Mouse (Mus musculus) liver, embryonic 15.5 days (tissue): Measurements from ENCODE around the gene Rab11fip3. TPM values are rescaled to one million over a fixed set of nuclear protein-coding genes. Genes with fewer than 3 reads are reported as not detected.

Experiments
- ATAC-seq: fragments of 200-750 bp; cut with Nextera tagmentation; 2 replicates; pipeline ENCODE4 v1.8.0; 2017; ENCODE audit warnings: moderate number of reproducible peaks, mild to moderate bottlenecking, moderate library complexity; ENCODE audit not compliant: insufficient read depth
- H3K27ac ChIP-seq: fragments of 300-500 bp; sonication (generic); replicated peaks from 2 replicates; pipeline ENCODE4 v1.5.1; 2015; ENCODE audit warnings: mild to moderate bottlenecking, inconsistent platforms
- H3K27me3 ChIP-seq: fragments of 300-500 bp; sonication (generic); 2 replicates; pipeline ENCODE4 v1.6.1; 2015; ENCODE audit warnings: mild to moderate bottlenecking, inconsistent platforms
- H3K36me3 ChIP-seq: fragments of 300-500 bp; sonication (generic); replicated peaks from 2 replicates; pipeline ENCODE4 v1.6.1; 2015; ENCODE audit warnings: moderate library complexity, mild to moderate bottlenecking, inconsistent platforms
- H3K4me1 ChIP-seq: fragments of 300-500 bp; sonication (generic); replicated peaks from 2 replicates; pipeline ENCODE4 v1.6.1; 2015; ENCODE audit warnings: inconsistent platforms
- H3K4me2 ChIP-seq: fragments of 300-500 bp; sonication (generic); 2 replicates; pipeline ENCODE4 v1.6.1; 2015; ENCODE audit warnings: moderate library complexity, mild to moderate bottlenecking, inconsistent platforms
- H3K4me3 ChIP-seq: fragments of 300-500 bp; sonication (generic); replicated peaks from 2 replicates; pipeline ENCODE4 v1.5.1; 2015; ENCODE audit warnings: mild to moderate bottlenecking, inconsistent platforms
- H3K9ac ChIP-seq: fragments of 300-500 bp; sonication (generic); 2 replicates; pipeline ENCODE4 v1.6.1; 2015; ENCODE audit warnings: moderate library complexity, mild to moderate bottlenecking, inconsistent platforms
- H3K9me3 ChIP-seq: fragments of 300-500 bp; sonication (generic); replicated peaks from 2 replicates; pipeline ENCODE4 v1.6.1; 2016; ENCODE audit warnings: inconsistent platforms
- WGBS: fragments of 180-500 bp; shearing (Covaris S2); methylation state at CpG from one replicate; pipeline ENCODE4 v1.1.7; 2015; ENCODE audit warnings: mixed read lengths; ENCODE audit not compliant: insufficient replicate concordance; 5-methylcytosine and 5-hydroxymethylcytosine counted together
- polyA plus RNA-seq: library from polyadenylated mRNA; unstranded; fragments of >200 nt; fragmentation: Nextera tagmentation; extraction: Ambion mirVana; gene quantifications from 2 replicates; pipeline ENCODE4 v1.2.1, GENCODE M21; 2015

Rab11fip3 gene
- polyA plus RNA-seq, 1 experiment from 2014 or later = 2.1 TPM

DNA sequence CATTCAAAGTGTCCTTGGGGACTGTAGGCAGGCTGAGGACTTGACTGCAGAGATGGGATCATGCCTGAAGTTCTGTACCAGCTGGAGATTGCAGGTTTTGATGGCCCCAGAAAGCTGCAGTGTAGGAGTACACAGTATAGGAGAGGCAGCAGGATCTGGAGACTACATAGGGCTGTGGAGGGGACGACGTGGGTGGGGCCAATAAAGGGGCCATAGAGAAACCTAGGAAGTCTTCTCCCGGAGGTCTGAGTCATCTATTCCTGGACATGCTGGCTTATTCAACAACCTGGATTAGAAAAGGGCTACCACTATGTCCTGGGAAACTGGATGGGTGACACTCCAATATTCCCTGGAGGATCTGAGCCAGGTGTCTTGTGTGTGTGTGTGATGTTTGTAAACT is 113.6 kb downstream of the Rab11fip3 start:
- whole genome bisulfite sequencing = 59% methylated on average over 3 of the region's 3 CpGs
- peaks cover 29% of the 10 kb centered on the region for H3K36me3 ChIP-seq
- H3K27me3 ChIP-seq = peaks cover 39% of the 10 kb centered on the region
- ATAC-seq = no peak
- H3K4me2 ChIP-seq = no peak overlapping the region
- H3K27ac ChIP-seq = no peak overlapping the region
- H3K9me3 ChIP-seq = no peaks in the 10 kb centered on the region
- no peak overlapping the region for H3K4me3 ChIP-seq
- H3K4me1 ChIP-seq = peaks cover 41% of the 10 kb centered on the region
- H3K9ac ChIP-seq = no peak overlapping the region

GRCm38 (mm10) chr17:25954671-25955070 is 114.7 kb downstream of the Rab11fip3 start:
- Histone ChIP-seq H3K36me3 (peaks cover 19% of the 10 kb centered on the region), H3K9ac (no peak overlapping the region), H3K4me1 (peaks cover 40% of the 10 kb centered on the region), H3K27ac (no peak overlapping the region), H3K4me2 (no peak overlapping the region), H3K27me3 (peaks cover 50% of the 10 kb centered on the region), H3K9me3 (no peaks in the 10 kb centered on the region), H3K4me3 (no peak overlapping the region)
- ATAC-seq = no peak
- WGBS = 71% methylated on average over 2 of the region's 2 CpGs

DNA sequence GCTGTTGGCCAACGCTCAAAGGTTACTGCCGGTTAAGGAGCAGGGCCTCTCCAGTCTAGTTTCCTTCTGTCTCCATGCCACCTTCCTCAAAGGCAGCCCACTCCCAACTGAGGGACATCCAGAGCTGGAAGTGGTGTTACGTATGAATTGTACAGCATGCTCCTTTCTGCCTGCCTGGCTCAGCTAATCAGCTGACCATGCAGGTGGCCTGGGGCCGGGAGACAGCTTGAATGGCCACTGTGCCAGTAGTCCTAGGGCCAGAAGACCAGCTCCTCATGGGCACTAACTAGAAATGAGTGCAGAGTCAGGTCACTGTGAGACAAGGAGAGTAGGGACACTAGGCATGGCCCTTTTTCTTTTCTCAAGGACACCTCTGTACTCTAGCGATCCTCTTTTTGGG is 116.2 kb downstream of the Rab11fip3 start:
- H3K9me3 ChIP-seq = no peaks in the 10 kb centered on the region
- H3K4me2 ChIP-seq = no peak overlapping the region
- peaks cover 59% of the 10 kb centered on the region for H3K27me3 ChIP-seq
- peaks cover 4% of the 10 kb centered on the region; the same call in 1 of the 2 replicates for H3K36me3 ChIP-seq
- WGBS = 75% methylated on average over 5 of the region's 5 CpGs
- peaks cover 39% of the 10 kb centered on the region for H3K4me1 ChIP-seq
- no peak for ATAC-seq
- no peak overlapping the region for H3K4me3 ChIP-seq
- H3K27ac ChIP-seq = no peak overlapping the region
- no peak overlapping the region for H3K9ac ChIP-seq

- no peaks in the 10 kb centered on the region for H3K9me3 ChIP-seq
Measured at GRCm38 (mm10) chr17:25951803-25952623, 117.3 kb downstream of the Rab11fip3 start, which contains the start of gene A930017K11Rik. TSS of gene A930017K11Rik (minus strand) at chr17:25952565.

DNA sequence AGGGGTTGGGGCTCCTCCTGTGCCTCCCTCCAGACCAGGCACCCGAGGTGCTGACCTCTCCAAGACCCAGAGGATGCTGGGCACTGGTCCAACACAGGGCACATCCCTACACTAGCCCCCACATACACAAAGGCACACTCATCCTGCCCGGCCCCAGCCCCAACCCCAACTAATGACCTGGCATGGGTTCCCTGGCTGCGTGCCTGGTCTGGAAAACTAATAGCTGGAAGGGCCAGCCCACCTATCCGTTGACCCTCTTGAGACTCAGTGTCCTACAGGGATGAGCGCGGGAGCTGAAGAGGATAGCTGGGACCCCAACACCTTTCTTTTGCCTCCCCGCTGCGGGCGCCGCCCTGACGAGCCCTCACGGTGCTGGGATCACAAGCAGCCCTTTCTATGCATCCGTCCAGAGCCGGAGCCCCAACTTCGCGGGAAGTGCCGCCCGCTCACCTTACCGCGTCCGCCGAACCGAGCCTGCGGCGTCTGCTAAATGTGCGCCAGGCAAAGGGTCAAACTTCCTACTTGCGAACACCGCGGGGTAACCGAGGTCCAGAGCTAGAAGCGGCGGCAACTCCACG is 118.0 kb downstream of the Rab11fip3 start:
- no peaks in the 10 kb centered on the region for H3K9me3 ChIP-seq
- H3K27me3 ChIP-seq = peaks cover 59% of the 10 kb centered on the region
- H3K27ac ChIP-seq = no peak overlapping the region
- peak overlapping the region; percentile 74 for H3K4me2 ChIP-seq
- H3K9ac ChIP-seq = peak overlapping the region; percentile 25; the same call in 1 of the 2 replicates
- 2% methylated on average over 33 of the region's 33 CpGs for WGBS
- no peak for ATAC-seq
- H3K4me1 ChIP-seq = peaks cover 56% of the 10 kb centered on the region
- H3K36me3 ChIP-seq = no peaks in the 10 kb centered on the region
- peak overlapping the region; percentile 49 for H3K4me3 ChIP-seq

More at GRCm38 (mm10) chr17:25951803-25952623, 117.3 kb downstream of the Rab11fip3 start, which contains the start of gene A930017K11Rik:
- Histone ChIP-seq H3K4me1 (peaks cover 50% of the 10 kb centered on the region), H3K4me3 (peak within 1 kb of the TSS; percentile 49), H3K4me2 (peak within 1 kb of the TSS; percentile 74), H3K27ac (no peak within 1 kb of the TSS), H3K36me3 (no peaks in the 10 kb centered on the region), H3K9ac (peak within 1 kb of the TSS; percentile 25; the same call in 1 of the 2 replicates), H3K27me3 (peaks cover 59% of the 10 kb centered on the region)
- ATAC-seq = no peak
- 2% methylated on average over 58 of the region's 58 CpGs for WGBS

GRCm38 (mm10) chr17:25950706-25951105 is 118.6 kb downstream of the Rab11fip3 start:
- Histone ChIP-seq H3K27ac (no peak overlapping the region), H3K4me3 (peak overlapping the region; percentile 49; the same call in 1 of the 2 replicates), H3K4me2 (peak overlapping the region; percentile 74), H3K27me3 (peaks cover 59% of the 10 kb centered on the region), H3K9ac (no peak overlapping the region), H3K9me3 (no peaks in the 10 kb centered on the region), H3K4me1 (peaks cover 57% of the 10 kb centered on the region), H3K36me3 (no peaks in the 10 kb centered on the region)
- ATAC-seq = no peak
- 0% methylated on average over 3 of the region's 3 CpGs for WGBS

GRCm38 (mm10) chr17:25949981-25950380 is 119.4 kb downstream of the Rab11fip3 start:
- WGBS = 75% methylated on average over 5 of the region's 5 CpGs
- Histone ChIP-seq H3K36me3 (no peaks in the 10 kb centered on the region), H3K4me1 (peaks cover 64% of the 10 kb centered on the region), H3K27ac (no peak overlapping the region), H3K4me2 (no peak overlapping the region), H3K9ac (no peak overlapping the region), H3K9me3 (no peaks in the 10 kb centered on the region), H3K4me3 (no peak overlapping the region), H3K27me3 (peaks cover 59% of the 10 kb centered on the region)
- ATAC-seq = no peak

GRCm38 (mm10) chr17:25948051-25948450 is 121.3 kb downstream of the Rab11fip3 start:
- peak overlapping the region; percentile 79; the same call in 1 of the 2 replicates for H3K4me2 ChIP-seq
- WGBS = 73% methylated on average over 8 of the region's 8 CpGs
- H3K36me3 ChIP-seq = no peaks in the 10 kb centered on the region
- no peak for ATAC-seq
- H3K27ac ChIP-seq = peak overlapping the region; percentile 99
- peak overlapping the region; percentile 69 for H3K9ac ChIP-seq
- peaks cover 43% of the 10 kb centered on the region for H3K27me3 ChIP-seq
- no peak overlapping the region for H3K4me3 ChIP-seq
- H3K4me1 ChIP-seq = peaks cover 83% of the 10 kb centered on the region
- no peaks in the 10 kb centered on the region for H3K9me3 ChIP-seq

DNA sequence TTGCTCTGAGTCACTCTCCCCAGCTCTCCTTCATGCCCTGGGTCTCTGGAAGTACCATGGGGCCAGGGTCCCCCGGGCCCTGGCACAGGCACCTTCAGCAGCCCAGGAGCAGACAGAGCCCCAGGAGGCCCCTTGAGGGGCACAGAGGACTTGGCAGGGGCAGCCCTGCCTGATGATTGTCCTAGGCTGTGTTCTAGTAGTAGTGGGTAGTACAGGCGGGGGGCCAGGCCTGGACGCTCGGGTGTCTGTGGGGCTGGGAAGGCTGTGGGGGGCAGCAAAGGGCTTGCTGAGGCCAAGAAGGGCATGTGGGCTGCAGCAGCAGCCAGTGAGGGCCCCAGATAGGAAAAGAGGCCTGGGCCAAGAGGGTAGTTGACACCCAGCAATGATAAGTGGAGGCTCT is 121.8 kb downstream of the Rab11fip3 start:
- H3K36me3 ChIP-seq = no peaks in the 10 kb centered on the region
- peaks cover 39% of the 10 kb centered on the region for H3K27me3 ChIP-seq
- no peak overlapping the region for H3K4me3 ChIP-seq
- WGBS = 44% methylated on average over 4 of the region's 4 CpGs
- no peak for ATAC-seq
- H3K4me2 ChIP-seq = peak overlapping the region; percentile 79
- H3K9me3 ChIP-seq = no peaks in the 10 kb centered on the region
- H3K4me1 ChIP-seq = peaks cover 84% of the 10 kb centered on the region
- H3K27ac ChIP-seq = peak overlapping the region; percentile 99
- H3K9ac ChIP-seq = peak overlapping the region; percentile 69

DNA sequence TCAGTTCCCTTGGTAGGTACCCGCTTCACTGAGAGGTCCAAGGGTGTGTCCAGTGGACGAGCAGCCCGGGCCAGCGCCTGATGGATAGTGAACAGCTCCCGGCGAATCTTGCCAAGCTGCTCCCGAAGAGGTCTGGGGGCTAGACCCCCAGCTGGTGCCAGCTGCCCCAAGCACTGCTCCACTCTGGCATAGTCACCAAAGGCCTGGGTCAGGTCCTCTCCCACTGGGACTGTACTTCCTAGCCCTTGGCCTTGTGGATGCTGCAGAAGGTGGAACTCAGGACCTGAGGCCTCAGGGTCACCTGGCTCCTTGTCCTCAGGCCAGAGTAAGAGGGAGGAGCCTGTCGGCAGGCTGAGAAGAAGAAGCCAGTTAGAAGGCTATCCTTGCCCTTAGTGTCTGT is 122.5 kb downstream of the Rab11fip3 start:
- Histone ChIP-seq H3K4me1 (peaks cover 78% of the 10 kb centered on the region), H3K4me2 (peak overlapping the region; percentile 79), H3K9ac (peak overlapping the region; percentile 69), H3K36me3 (no peaks in the 10 kb centered on the region), H3K4me3 (peak overlapping the region; percentile 21; the same call in 1 of the 2 replicates), H3K27me3 (peaks cover 32% of the 10 kb centered on the region), H3K9me3 (no peaks in the 10 kb centered on the region), H3K27ac (peak overlapping the region; percentile 99)
- ATAC-seq = no peak
- 73% methylated on average over 8 of the region's 8 CpGs for WGBS

DNA sequence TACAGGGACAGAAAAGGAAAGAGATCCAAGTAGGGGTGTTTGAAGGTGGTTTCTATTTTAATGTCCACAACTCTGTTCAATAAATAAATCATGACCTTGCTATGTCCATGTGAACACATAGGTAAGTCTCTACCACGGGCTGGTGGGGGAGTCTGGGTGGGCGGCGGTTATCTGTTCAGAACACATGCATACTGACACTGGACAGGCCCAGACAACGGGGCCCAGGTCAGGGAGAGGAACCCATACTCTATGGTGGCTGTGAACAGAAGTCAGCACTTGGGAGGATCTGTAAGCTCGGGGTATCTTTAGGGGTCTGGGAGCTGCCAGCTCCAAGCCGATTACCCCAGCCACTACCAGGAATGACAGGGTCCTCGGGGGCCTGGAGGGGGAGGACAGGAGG is 123.0 kb downstream of the Rab11fip3 start:
- Histone ChIP-seq H3K36me3 (no peaks in the 10 kb centered on the region), H3K4me2 (peak overlapping the region; percentile 79), H3K27ac (peak overlapping the region; percentile 99), H3K4me3 (peak overlapping the region; percentile 21), H3K27me3 (peaks cover 26% of the 10 kb centered on the region), H3K9ac (peak overlapping the region; percentile 69), H3K4me1 (peaks cover 72% of the 10 kb centered on the region), H3K9me3 (no peaks in the 10 kb centered on the region)
- WGBS = 40% methylated on average over 7 of the region's 7 CpGs
- ATAC-seq = peak; percentile 16; the same call in 1 of the 2 replicates
